Mouse (Mus musculus): ENCODE measurements around the gene Naa80. TPM values are rescaled to one million over a fixed set of nuclear protein-coding genes. Genes with fewer than 3 reads are reported as not detected.

Gene Naa80
- 71.0 and 72.9 TPM in 2 replicates for polyA plus RNA-seq (2012; rRNA removed; ENCODE audit: low replicate concordance)

GRCm38 (mm10) chr9:107578587-107578986 lies at the start of gene Naa80:
Naa80 (plus strand) TSS chr9:107578887.

GRCm38 (mm10) chr9:107533791-107534407 lies 44.8 kb upstream of the Naa80 start, which contains the start of gene Tmem115:
Tmem115 (plus strand) TSS chr9:107533945.

GRCm38 (mm10) chr9:107541474-107542351 lies 37.0 kb upstream of the Naa80 start, which contains the start of the genes Cyb561d2 and Nprl2:
Cyb561d2 (minus strand) TSS chr9:107542193.
Nprl2 (plus strand) TSS chr9:107542226.

GRCm38 (mm10) chr9:107547026-107547425 lies 31.7 kb upstream of the Naa80 start, which contains the start of gene Zmynd10:
Zmynd10 (plus strand) TSS chr9:107547298.

GRCm38 (mm10) chr9:107551117-107551889 lies 27.4 kb upstream of the Naa80 start, which contains the start of gene Rassf1:
Rassf1 (plus strand) TSS chr9:107551555.

GRCm38 (mm10) chr9:107563029-107563581 lies 15.6 kb upstream of the Naa80 start, which contains the start of gene Tusc2:
Tusc2 (plus strand) TSS chr9:107563255.

GRCm38 (mm10) chr9:107567702-107568319 lies 10.9 kb upstream of the Naa80 start, which contains the start of gene Hyal2:
Hyal2 (plus strand) TSS chr9:107567945.

GRCm38 (mm10) chr9:107576357-107577107 lies 2.2 kb upstream of the Naa80 start, which contains the start of gene Hyal1:
Hyal1 (plus strand) TSS chr9:107576927.

GRCm38 (mm10) chr9:107580501-107581317 lies 2.0 kb downstream of the Naa80 start, which contains the start of gene Hyal3:
Hyal3 (plus strand) TSS chr9:107580818.

GRCm38 (mm10) chr9:107586974-107587832 lies 8.5 kb downstream of the Naa80 start, which contains the start of gene Ifrd2:
Ifrd2 (plus strand) TSS chr9:107587642.

GRCm38 (mm10) chr9:107608741-107609432 lies 30.2 kb downstream of the Naa80 start, which contains the start of gene Sema3b:
Sema3b (minus strand) TSS chr9:107609229.

Other genes starting within 250 kb of the Naa80 start
- 32.5 and 39.1 TPM in 2 replicates for gene Hemk1, start 240.5 kb upstream of the Naa80 start, polyA plus RNA-seq (2012; rRNA removed; ENCODE audit: low replicate concordance)
- gene 6430571L13Rik, start 238.3 kb upstream of the Naa80 start, polyA plus RNA-seq (2012; rRNA removed; ENCODE audit: low replicate concordance): 0.98 and 1.7 TPM in 2 replicates
- gene Cacna2d2, start 179.3 kb upstream of the Naa80 start, polyA plus RNA-seq (2012; rRNA removed; ENCODE audit: low replicate concordance): 0.16 and 0.81 TPM in 2 replicates
- 50.0 and 74.9 TPM in 2 replicates for gene Tmem115, start 44.9 kb upstream of the Naa80 start, polyA plus RNA-seq (2012; rRNA removed; ENCODE audit: low replicate concordance)
- 46.6 and 47.9 TPM in 2 replicates for gene Cyb561d2, start 36.7 kb upstream of the Naa80 start, polyA plus RNA-seq (2012; rRNA removed; ENCODE audit: low replicate concordance)
- gene Nprl2, start 36.7 kb upstream of the Naa80 start, polyA plus RNA-seq (2012; rRNA removed; ENCODE audit: low replicate concordance): 35.5 and 36.1 TPM in 2 replicates
- gene Zmynd10, start 31.6 kb upstream of the Naa80 start, polyA plus RNA-seq (2012; rRNA removed; ENCODE audit: low replicate concordance): 0.17 and 0.44 TPM in 2 replicates
- gene Rassf1, start 27.3 kb upstream of the Naa80 start, polyA plus RNA-seq (2012; rRNA removed; ENCODE audit: low replicate concordance): 33.6 and 43.7 TPM in 2 replicates
- gene Tusc2, start 15.6 kb upstream of the Naa80 start, polyA plus RNA-seq (2012; rRNA removed; ENCODE audit: low replicate concordance): 59.6 and 62.7 TPM in 2 replicates
- 74.8 and 90.6 TPM in 2 replicates for gene Hyal2, start 10.9 kb upstream of the Naa80 start, polyA plus RNA-seq (2012; rRNA removed; ENCODE audit: low replicate concordance)
- 26.5 and 27.5 TPM in 2 replicates for gene Hyal1, start 2.0 kb upstream of the Naa80 start, polyA plus RNA-seq (2012; rRNA removed; ENCODE audit: low replicate concordance)
- gene Hyal3, start 1.9 kb downstream of the Naa80 start, polyA plus RNA-seq (2012; rRNA removed; ENCODE audit: low replicate concordance): 1.1 and 1.7 TPM in 2 replicates
- gene Ifrd2, start 8.8 kb downstream of the Naa80 start, polyA plus RNA-seq (2012; rRNA removed; ENCODE audit: low replicate concordance): 34.4 and 65.7 TPM in 2 replicates
- gene Sema3b, start 30.3 kb downstream of the Naa80 start, polyA plus RNA-seq (2012; rRNA removed; ENCODE audit: low replicate concordance): 17.4 and 34.5 TPM in 2 replicates
- gene Gnai2, start 56.5 kb downstream of the Naa80 start, polyA plus RNA-seq (2012; rRNA removed; ENCODE audit: low replicate concordance): 793 and 941 TPM in 2 replicates
- 4.3 and 13.0 TPM in 2 replicates for gene Slc38a3, start 90.6 kb downstream of the Naa80 start, polyA plus RNA-seq (2012; rRNA removed; ENCODE audit: low replicate concordance)
- 0.08 TPM in 1 of 2 replicates, not detected in the other for gene Gnat1, start 100.8 kb downstream of the Naa80 start, polyA plus RNA-seq (2012; rRNA removed; ENCODE audit: low replicate concordance)
- 70.7 and 93.8 TPM in 2 replicates for gene Sema3f, start 131.6 kb downstream of the Naa80 start, polyA plus RNA-seq (2012; rRNA removed; ENCODE audit: low replicate concordance)
- gene Rbm5, start 192.1 kb downstream of the Naa80 start, polyA plus RNA-seq (2012; rRNA removed; ENCODE audit: low replicate concordance): 75.4 and 106 TPM in 2 replicates

Measured in subcutaneous adipose tissue, adult 2 months (tissue).